13 mouse cellular contexts compared by ENCODE assay signal in the genomic region with DNA sequence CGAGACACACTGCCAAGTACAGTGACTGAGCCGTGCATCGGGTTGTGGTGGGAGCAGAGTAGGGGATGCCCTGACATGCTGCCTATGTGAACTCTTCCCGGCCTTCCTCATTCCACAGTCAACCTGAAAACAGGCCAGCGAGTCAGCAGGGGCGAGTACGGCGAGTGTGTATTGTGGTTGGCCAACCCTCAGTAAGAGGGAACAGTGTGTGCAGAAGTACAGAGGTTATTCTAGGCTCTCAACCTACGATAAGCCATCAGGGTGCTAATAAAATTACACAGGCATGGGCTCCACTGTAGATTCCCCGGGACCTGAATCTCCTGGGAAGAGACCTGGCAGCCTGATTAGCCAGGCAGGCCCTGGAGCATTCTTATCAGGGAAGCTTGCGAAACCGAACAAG. TPM values are rescaled to one million over a fixed set of nuclear protein-coding genes. Genes with fewer than 3 reads are reported as not detected.
DNase-seq lines count a peak whose midpoint lies in the region; ATAC-seq and TF ChIP-seq lines count a peak whose summit lies in the region.
"Had no signal": no experiment of that assay in that cellular context is flagged by ENCODE, and none has a peak within 500 bp of the region (broad histone marks: within the 10 kb centered on the region; RNA-seq: fewer than 3 reads in every experiment).

No protein-coding gene starts in this region.

- no peak for TF ChIP-seq EP300 in stomach, postnatal 0 days (optimal IDR thresholded peaks at IDR 0.05)

- H3K27me3 ChIP-seq in liver, embryonic 11.5 days (replicated peaks; ENCODE audit: control insufficient read depth, insufficient read depth, low read length): no peaks in the 10 kb centered on the region
- no peaks in the 10 kb centered on the region for H3K27me3 ChIP-seq in stomach, postnatal 0 days (ENCODE audit: control insufficient read depth, insufficient read depth, low read length)
- H3K27me3 ChIP-seq in forebrain, embryonic 14.5 days (replicated peaks; ENCODE audit: control insufficient read depth, insufficient read depth, low read length): no peaks in the 10 kb centered on the region
- H3K27me3 ChIP-seq: hindbrain, embryonic 15.5 days had no signal

- H3K36me3 ChIP-seq in liver, embryonic 11.5 days (ENCODE audit: control insufficient read depth, insufficient read depth, low read length): no peaks in the 10 kb centered on the region
- H3K36me3 ChIP-seq in stomach, postnatal 0 days (ENCODE audit: control insufficient read depth, insufficient read depth, low read length): no peaks in the 10 kb centered on the region
- H3K36me3 ChIP-seq in forebrain, embryonic 14.5 days (ENCODE audit: control insufficient read depth, insufficient read depth, low read length): no peaks in the 10 kb centered on the region
- H3K36me3 ChIP-seq: hindbrain, embryonic 15.5 days had no signal

- H3K9me3 ChIP-seq in liver, embryonic 11.5 days (ENCODE audit: control insufficient read depth, low read length): no peaks in the 10 kb centered on the region
- H3K9me3 ChIP-seq in stomach, postnatal 0 days (ENCODE audit: control insufficient read depth, low read length): no peaks in the 10 kb centered on the region
- no peaks in the 10 kb centered on the region for H3K9me3 ChIP-seq in forebrain, embryonic 14.5 days (replicated peaks; ENCODE audit: control insufficient read depth, low read length)
- H3K9me3 ChIP-seq: hindbrain, embryonic 15.5 days had no signal

- no peak overlapping the region for H3K4me2 ChIP-seq in liver, embryonic 11.5 days
- no peak overlapping the region for H3K4me2 ChIP-seq in stomach, postnatal 0 days (replicated peaks; ENCODE audit: low read depth)
- H3K4me2 ChIP-seq in forebrain, embryonic 14.5 days (ENCODE audit: low read length): no peak overlapping the region
- H3K4me2 ChIP-seq: hindbrain, embryonic 15.5 days had no signal

- no peak overlapping the region for H3K27ac ChIP-seq in liver, embryonic 11.5 days (ENCODE audit: low read depth, low read length)
- no peak overlapping the region for H3K27ac ChIP-seq in stomach, postnatal 0 days (replicated peaks)
- H3K27ac ChIP-seq in forebrain, embryonic 14.5 days (ENCODE audit: low read depth, low read length): no peak overlapping the region
- H3K27ac ChIP-seq: hindbrain, embryonic 15.5 days had no signal

- ATAC-seq in liver, embryonic 11.5 days (replicated peaks; ENCODE audit: low FRiP score): no peak
- ATAC-seq in stomach, postnatal 0 days (ENCODE audit: low FRiP score, low TSS enrichment): peak; percentile 86
- ATAC-seq in forebrain, embryonic 14.5 days: no peak
- ATAC-seq: forebrain, embryonic 16.5 days had no signal

- H3K4me1 ChIP-seq in liver, embryonic 11.5 days (replicated peaks; ENCODE audit: control insufficient read depth, insufficient read depth, low read length): peaks cover 7% of the 10 kb centered on the region
- no peaks in the 10 kb centered on the region for H3K4me1 ChIP-seq in stomach, postnatal 0 days (replicated peaks; ENCODE audit: control insufficient read depth, insufficient read depth)
- H3K4me1 ChIP-seq in forebrain, embryonic 14.5 days (ENCODE audit: control insufficient read depth, insufficient read depth, low read length): no peaks in the 10 kb centered on the region
- H3K4me1 ChIP-seq: hindbrain, embryonic 15.5 days had no signal

- intact Hi-C loops in heart, postnatal 14 days (cut with DNase I): no loop called here

- no peak overlapping the region for H3K4me3 ChIP-seq in liver, embryonic 11.5 days (ENCODE audit: low read depth, low read length)
- H3K4me3 ChIP-seq in stomach, postnatal 0 days (ENCODE audit: low read depth, low read length): no peak overlapping the region
- H3K4me3 ChIP-seq in forebrain, embryonic 14.5 days (ENCODE audit: low read depth, low read length): no peak overlapping the region
- H3K4me3 ChIP-seq: hindbrain, embryonic 15.5 days had no signal

- WGBS in liver, embryonic 11.5 days: 85% methylated on average over 12 of the region's 12 CpGs
- 66% methylated on average over 12 of the region's 12 CpGs for WGBS in stomach, postnatal 0 days
- WGBS in forebrain, embryonic 14.5 days: 94% methylated on average over 12 of the region's 12 CpGs

- no peak for TF ChIP-seq CTCF in stomach, postnatal 0 days (IDR thresholded peaks at IDR 0.05; ENCODE audit: low read depth)

- DNase-seq in liver: peak; percentile 15
- no peak for DNase-seq in liver, embryonic 11.5 days (ENCODE audit: low spot score)
- peak; percentile 21 to 33 for DNase-seq in heart, postnatal 14 days
- peak; percentile 68 to 74 for DNase-seq in lung, adult 18-20 months
- peak; percentile 59 for DNase-seq in stomach, postnatal 0 days (ENCODE audit: low spot score)
- DNase-seq in spleen, adult 18-20 months: no peak
- no peak for DNase-seq in forebrain, embryonic 14.5 days (ENCODE audit: low spot score)
- no peak for DNase-seq in testis, postnatal 10 days (ENCODE audit: low spot score)
- DNase-seq: cerebellum, adult 9-11 months; kidney, postnatal 14 days; thymus, postnatal 36 days had no signal

- no peak overlapping the region for H3K9ac ChIP-seq in liver, embryonic 11.5 days (ENCODE audit: low read depth, low read length)
- no peak overlapping the region for H3K9ac ChIP-seq in stomach, postnatal 0 days (ENCODE audit: low read length)
- H3K9ac ChIP-seq in forebrain, embryonic 14.5 days (ENCODE audit: low read length): no peak overlapping the region
- H3K9ac ChIP-seq: hindbrain, embryonic 15.5 days had no signal

RNA-seq across cellular contexts. Expression of a gene that starts 51.7 kb away (rescaled TPM):
- 125 and 127 TPM in 2 replicates for polyA plus RNA-seq in liver, embryonic 11.5 days (2014; fragmentation: Nextera tagmentation; extraction: Ambion mirVana)
- 10 to 100 TPM; 34.4 to 37.8 TPM for total RNA-seq in heart, postnatal 14 days (2021)
- 117 and 118 TPM in 2 replicates for polyA plus RNA-seq in stomach, postnatal 0 days (2015; fragmentation: Nextera tagmentation; extraction: Ambion mirVana)
- 161 and 178 TPM in 2 replicates for polyA plus RNA-seq in forebrain, embryonic 14.5 days (2014; fragmentation: Nextera tagmentation; extraction: Ambion mirVana)

Comparison
In these comparisons a context has a peak if more than half of its experiments do, and no peak if none do; other contexts are left out.
1. DNase-seq: peak in liver (single experiment), heart, postnatal 14 days (2 of 2), lung, adult 18-20 months (2 of 2) and stomach, postnatal 0 days (single experiment); none in liver, embryonic 11.5 days (single experiment), spleen, adult 18-20 months (0 of 2), forebrain, embryonic 14.5 days (single experiment) and testis, postnatal 10 days (single experiment).